Mouse (Mus musculus) ES-E14 (cell line): ENCODE measurements around the gene Dstyk.

Experiments used
- HCFC1 ChIP-seq: IDR thresholded peaks from 2 replicates; pipeline ENCODE4 v1.6.1; 2012; ENCODE audit warnings: low read length, inconsistent platforms, borderline replicate concordance; ENCODE audit not compliant: insufficient read depth
- MAFK ChIP-seq: IDR thresholded peaks from 2 replicates; pipeline ENCODE4 v1.6.1; 2014; ENCODE audit warnings: mild to moderate bottlenecking, low read depth, low read length, inconsistent platforms; ENCODE audit not compliant: insufficient read depth
- ZNF384 ChIP-seq: IDR thresholded peaks from 2 replicates; pipeline ENCODE4 v1.6.1; 2012; ENCODE audit warnings: low read depth, low read length, inconsistent platforms

GRCm38 (mm10) chr1:132416943-132417290, 438 bp upstream of the Dstyk start:
- no peak for TF ChIP-seq MAFK
- no peak for TF ChIP-seq HCFC1
- no peak for TF ChIP-seq ZNF384
